In the genomic region with DNA sequence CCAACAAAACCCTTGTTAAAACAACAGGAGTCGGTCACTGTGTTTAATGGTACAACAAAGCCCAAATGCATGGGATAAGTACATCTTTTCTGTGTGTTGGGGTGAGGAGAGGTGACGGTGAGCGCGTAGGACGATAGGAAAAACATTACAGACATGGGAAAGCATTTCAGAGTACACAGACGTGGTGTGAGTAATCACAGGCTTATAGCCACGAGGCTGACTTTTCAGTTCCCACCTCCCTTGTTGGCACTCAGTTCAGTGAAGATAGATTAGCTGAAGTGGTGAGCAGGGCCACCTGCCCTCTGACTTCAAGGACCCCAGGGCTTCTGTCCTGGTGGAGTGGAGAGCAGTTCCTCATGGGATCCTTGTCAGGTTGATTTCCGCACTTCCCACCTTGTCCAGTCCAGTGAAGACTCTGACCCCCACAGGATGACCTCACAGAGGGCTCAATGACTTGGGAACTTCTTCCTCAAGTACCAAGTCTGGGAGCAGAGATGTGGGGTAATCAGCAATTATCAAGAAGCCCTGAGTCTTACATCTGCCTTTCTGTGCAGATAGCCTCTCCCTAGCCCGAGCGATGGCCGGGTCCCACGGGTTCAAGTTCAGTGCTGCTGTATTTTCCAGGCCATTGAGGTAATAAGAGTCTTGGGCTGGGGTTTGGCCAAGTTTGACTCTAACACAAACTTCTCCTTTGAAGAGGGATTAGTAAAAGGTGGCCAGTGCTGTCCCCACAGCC, we compare ENCODE assay signal across 23 mouse cellular contexts. TPM values are rescaled to one million over a fixed set of nuclear protein-coding genes. Genes with fewer than 3 reads are reported as not detected.
DNase-seq lines count a peak whose midpoint lies in the region; ATAC-seq and TF ChIP-seq lines count a peak whose summit lies in the region.
"Had no signal": no experiment of that assay in that cellular context is flagged by ENCODE, and none has a peak within 500 bp of the region (broad histone marks: within the 10 kb centered on the region; RNA-seq: fewer than 3 reads in every experiment).

No protein-coding gene starts in this region.

- no peak for DNase-seq in heart, adult 9 months (ENCODE audit: low spot score in 2 of 2)
- DNase-seq in liver, embryonic 11.5 days (ENCODE audit: low spot score) = no peak
- DNase-seq in liver, postnatal 0 days = no peak
- peak; percentile 36 to 51 for DNase-seq in heart, postnatal 10 days
- no peak for DNase-seq in lung, adult 18-20 months
- DNase-seq: adrenal gland, adult 2 months; cerebellum, adult 8-10 months; gastrocnemius, postnatal 25 days; kidney, adult 18-20 months; kidney, postnatal 36 days; thymus, adult 18-20 months had no signal

- H3K4me2 ChIP-seq in heart, embryonic 13.5 days = no peak overlapping the region
- no peak overlapping the region for H3K4me2 ChIP-seq in liver, embryonic 11.5 days
- no peak overlapping the region for H3K4me2 ChIP-seq in liver, postnatal 0 days (ENCODE audit: low read depth, low read length)
- no peak overlapping the region for H3K4me2 ChIP-seq in liver, embryonic 16.5 days (ENCODE audit: low read depth, low read length)
- no peak overlapping the region for H3K4me2 ChIP-seq in intestine, embryonic 16.5 days (ENCODE audit: low read depth, low read length)
- H3K4me2 ChIP-seq: limb, embryonic 13.5 days; midbrain, embryonic 13.5 days; neural tube, embryonic 13.5 days had no signal

- 40% methylated on average over 12 of the region's 12 CpGs for WGBS in heart, embryonic 13.5 days
- WGBS in liver, embryonic 11.5 days = 72% methylated on average over 12 of the region's 12 CpGs
- WGBS in liver, postnatal 0 days (ENCODE audit: insufficient replicate concordance) = 72% methylated on average over 12 of the region's 12 CpGs
- WGBS in liver, embryonic 16.5 days (ENCODE audit: insufficient replicate concordance) = 59% methylated on average over 12 of the region's 12 CpGs
- WGBS in intestine, embryonic 16.5 days = 76% methylated on average over 12 of the region's 12 CpGs

- no peak overlapping the region for H3K4me3 ChIP-seq in heart, embryonic 13.5 days
- no peak overlapping the region for H3K4me3 ChIP-seq in liver, embryonic 11.5 days (ENCODE audit: low read depth, low read length)
- H3K4me3 ChIP-seq in liver, postnatal 0 days (ENCODE audit: low read depth, low read length) = no peak overlapping the region
- no peak overlapping the region for H3K4me3 ChIP-seq in liver, embryonic 16.5 days (ENCODE audit: low read depth, low read length)
- no peak overlapping the region for H3K4me3 ChIP-seq in intestine, embryonic 16.5 days (ENCODE audit: low read length)
- H3K4me3 ChIP-seq: erythroblast, embryonic 14.5 days; limb, embryonic 13.5 days; midbrain, embryonic 13.5 days; neural tube, embryonic 13.5 days had no signal

- no peaks in the 10 kb centered on the region for H3K9me3 ChIP-seq in heart, embryonic 13.5 days
- H3K9me3 ChIP-seq in liver, embryonic 11.5 days (ENCODE audit: control insufficient read depth, low read length) = no peaks in the 10 kb centered on the region
- H3K9me3 ChIP-seq in liver, postnatal 0 days (ENCODE audit: low read length) = no peaks in the 10 kb centered on the region
- H3K9me3 ChIP-seq in liver, embryonic 16.5 days (replicated peaks; ENCODE audit: control insufficient read depth, low read length) = no peaks in the 10 kb centered on the region
- no peaks in the 10 kb centered on the region for H3K9me3 ChIP-seq in intestine, embryonic 16.5 days (ENCODE audit: control insufficient read depth, low read length)
- H3K9me3 ChIP-seq: limb, embryonic 13.5 days; midbrain, embryonic 13.5 days; neural tube, embryonic 13.5 days had no signal

- 0 out of 2 replicates have a peak, but pooled peaks cover 4% of the 10 kb centered on the region for H3K36me3 ChIP-seq in heart, embryonic 13.5 days
- H3K36me3 ChIP-seq in liver, embryonic 11.5 days (ENCODE audit: control insufficient read depth, insufficient read depth, low read length) = peaks cover 13% of the 10 kb centered on the region; the same call in 1 of the 2 replicates
- no peaks in the 10 kb centered on the region for H3K36me3 ChIP-seq in liver, postnatal 0 days (replicated peaks; ENCODE audit: insufficient read depth, low read length)
- H3K36me3 ChIP-seq in liver, embryonic 16.5 days (ENCODE audit: control insufficient read depth, insufficient read depth) = no peaks in the 10 kb centered on the region
- H3K36me3 ChIP-seq in intestine, embryonic 16.5 days (ENCODE audit: control insufficient read depth, insufficient read depth, low read length) = no peaks in the 10 kb centered on the region

- peaks cover 70% of the 10 kb centered on the region for H3K4me1 ChIP-seq in heart, embryonic 13.5 days
- H3K4me1 ChIP-seq in liver, embryonic 11.5 days (replicated peaks; ENCODE audit: control insufficient read depth, insufficient read depth, low read length) = peaks cover 29% of the 10 kb centered on the region
- peaks cover 4% of the 10 kb centered on the region; the same call in 1 of the 2 replicates for H3K4me1 ChIP-seq in liver, postnatal 0 days (ENCODE audit: insufficient read depth)
- H3K4me1 ChIP-seq in liver, embryonic 16.5 days (ENCODE audit: control insufficient read depth, low read depth, low read length) = peaks cover 29% of the 10 kb centered on the region
- peaks cover 12% of the 10 kb centered on the region for H3K4me1 ChIP-seq in intestine, embryonic 16.5 days (ENCODE audit: control insufficient read depth, insufficient read depth, low read length)

- no peak for TF ChIP-seq CTCF in liver, postnatal 0 days (IDR thresholded peaks at IDR 0.05; ENCODE audit: low read depth)

- H3K27ac ChIP-seq in heart, embryonic 13.5 days (replicated peaks) = peak overlapping the region; percentile 81
- peak overlapping the region; percentile 62 for H3K27ac ChIP-seq in liver, embryonic 11.5 days (ENCODE audit: low read depth, low read length)
- no peak overlapping the region for H3K27ac ChIP-seq in liver, postnatal 0 days (ENCODE audit: low read depth)
- 0 out of 2 replicates have a peak overlapping the region, but pooled peaks have one; percentile 16 for H3K27ac ChIP-seq in liver, embryonic 16.5 days (ENCODE audit: low read length)
- no peak overlapping the region for H3K27ac ChIP-seq in intestine, embryonic 16.5 days (ENCODE audit: low read length)
- H3K27ac ChIP-seq: limb, embryonic 13.5 days; midbrain, embryonic 13.5 days; neural tube, embryonic 13.5 days had no signal

- TF ChIP-seq EP300 in liver, postnatal 0 days (IDR thresholded peaks at IDR 0.05; ENCODE audit: low read depth) = no peak

- no peaks in the 10 kb centered on the region for H3K27me3 ChIP-seq in heart, embryonic 13.5 days (replicated peaks)
- no peaks in the 10 kb centered on the region for H3K27me3 ChIP-seq in liver, embryonic 11.5 days (replicated peaks; ENCODE audit: control insufficient read depth, insufficient read depth, low read length)
- no peaks in the 10 kb centered on the region for H3K27me3 ChIP-seq in liver, postnatal 0 days (ENCODE audit: insufficient read depth, low read length)
- no peaks in the 10 kb centered on the region for H3K27me3 ChIP-seq in liver, embryonic 16.5 days (ENCODE audit: control insufficient read depth, insufficient read depth, low read depth, low read length)
- H3K27me3 ChIP-seq in intestine, embryonic 16.5 days (replicated peaks; ENCODE audit: control insufficient read depth, insufficient read depth, low read length) = no peaks in the 10 kb centered on the region
- H3K27me3 ChIP-seq: limb, embryonic 13.5 days; midbrain, embryonic 13.5 days; neural tube, embryonic 13.5 days had no signal

- H3K9ac ChIP-seq in heart, embryonic 13.5 days = 0 out of 2 replicates have a peak overlapping the region, but pooled peaks have one; percentile 42
- H3K9ac ChIP-seq in liver, embryonic 11.5 days (ENCODE audit: low read depth, low read length) = no peak overlapping the region
- H3K9ac ChIP-seq in liver, postnatal 0 days (replicated peaks) = no peak overlapping the region
- no peak overlapping the region for H3K9ac ChIP-seq in liver, embryonic 16.5 days (ENCODE audit: low read depth, low read length)
- H3K9ac ChIP-seq in intestine, embryonic 16.5 days (ENCODE audit: low read depth, low read length) = no peak overlapping the region
- H3K9ac ChIP-seq: limb, embryonic 13.5 days; midbrain, embryonic 13.5 days; neural tube, embryonic 13.5 days had no signal

- ATAC-seq in heart, embryonic 13.5 days (ENCODE audit: extremely low read depth, insufficient number of reproducible peaks, low FRiP score, low TSS enrichment) = no peak
- ATAC-seq in liver, embryonic 11.5 days (replicated peaks; ENCODE audit: low FRiP score) = peak; percentile 18; the same call in 1 of the 2 replicates
- ATAC-seq in liver, postnatal 0 days = no peak
- peak; percentile 23; the same call in 1 of the 2 replicates for ATAC-seq in liver, embryonic 16.5 days (ENCODE audit: low read depth)
- ATAC-seq in intestine, embryonic 16.5 days = no peak
- ATAC-seq: forebrain, embryonic 16.5 days; midbrain, embryonic 13.5 days had no signal

- intact Hi-C loops in heart, postnatal 10 days (cut with DNase I) = no loop called here

RNA-seq across cellular contexts. Expression of gene Bcl11a, which starts 37.3 kb away (rescaled TPM):
- 15.3 and 15.9 TPM in 2 replicates for polyA plus RNA-seq in heart, embryonic 13.5 days (2015; fragmentation: Nextera tagmentation; extraction: Ambion mirVana)
- polyA plus RNA-seq in liver, embryonic 11.5 days (2014; fragmentation: Nextera tagmentation; extraction: Ambion mirVana) = 92.2 and 95.4 TPM in 2 replicates
- 6.6 and 10.3 TPM in 2 replicates for polyA plus RNA-seq in liver, postnatal 0 days (2015; fragmentation: Nextera tagmentation; extraction: Ambion mirVana)
- total RNA-seq in heart, postnatal 10 days (2021) = 1 to 10 TPM; 4.4 to 7.4 TPM
- polyA plus RNA-seq in liver, embryonic 16.5 days (2015; fragmentation: Nextera tagmentation; extraction: Ambion mirVana) = 17.7 and 20.9 TPM in 2 replicates
- polyA plus RNA-seq in intestine, embryonic 16.5 days (2015; fragmentation: Nextera tagmentation; extraction: Ambion mirVana) = 13.1 and 14.8 TPM in 2 replicates

RNA-seq across cellular contexts. Expression of gene A830031A19Rik, which starts 40.3 kb away (rescaled TPM):
- not detected in 2 replicates for polyA plus RNA-seq in heart, embryonic 13.5 days (2015; fragmentation: Nextera tagmentation; extraction: Ambion mirVana)
- polyA plus RNA-seq in liver, embryonic 11.5 days (2014; fragmentation: Nextera tagmentation; extraction: Ambion mirVana) = not detected in 2 replicates
- not detected in 2 replicates for polyA plus RNA-seq in liver, postnatal 0 days (2015; fragmentation: Nextera tagmentation; extraction: Ambion mirVana)
- not detected for total RNA-seq in heart, postnatal 10 days (2021)
- not detected in 2 replicates for polyA plus RNA-seq in liver, embryonic 16.5 days (2015; fragmentation: Nextera tagmentation; extraction: Ambion mirVana)
- polyA plus RNA-seq in intestine, embryonic 16.5 days (2015; fragmentation: Nextera tagmentation; extraction: Ambion mirVana) = not detected in 2 replicates
- total RNA-seq: adrenal gland, adult 2 months; gastrocnemius, postnatal 25 days; megakaryocyte progenitor cell, adult 5-6 weeks had no signal
- polyA plus RNA-seq: adrenal gland, adult 2 months; erythroblast, embryonic 14.5 days; forebrain, embryonic 16.5 days; hindbrain, embryonic 11.5 days; limb, embryonic 13.5 days; lung, embryonic 16.5 days; midbrain, embryonic 13.5 days; neural tube, embryonic 13.5 days; small intestine, adult 2 months had no signal

Comparison
In these comparisons a context has a peak if more than half of its experiments do, and no peak if none do; other contexts are left out.
1. ATAC-seq: peak in liver, embryonic 11.5 days (single experiment) and liver, embryonic 16.5 days (single experiment); none in heart, embryonic 13.5 days (single experiment), liver, postnatal 0 days (single experiment) and intestine, embryonic 16.5 days (single experiment).
2. H3K27ac ChIP-seq: peak in heart, embryonic 13.5 days (single experiment), liver, embryonic 11.5 days (single experiment) and liver, embryonic 16.5 days (single experiment); none in liver, postnatal 0 days (single experiment) and intestine, embryonic 16.5 days (single experiment).
3. DNase-seq: peak in heart, postnatal 10 days (2 of 2); none in heart, adult 9 months (0 of 2), liver, embryonic 11.5 days (single experiment), liver, postnatal 0 days (single experiment) and lung, adult 18-20 months (0 of 2).